Mouse (Mus musculus) Patski (cell line): ENCODE measurements around the gene Eaf1. TPM values are rescaled to one million over a fixed set of nuclear protein-coding genes. Genes with fewer than 3 reads are reported as not detected.
A peak's percentile ranks its signal among the peaks of the same experiment; 100 is the strongest.
"Not testable (repeated sequence)": the region's sequence is repeated elsewhere in the genome, so short reads cannot be mapped to it uniquely, and the experiment has no call there.

ENCODE experiments used
- ATAC-seq: fragments of 100-300 bp; one replicate; pipeline ENCODE4 v1.8.0; 2021
- CTCF ChIA-PET: fragments of 350-600 bp; sonication (Branson Sonifier 250); formaldehyde crosslinking; loops from one replicate; lab custom pipeline; 2022; ENCODE audit warnings: inconsistent platforms; lab: Charles Lee
- POLR2A ChIA-PET: fragments of 350-600 bp; sonication (Branson Sonifier 250); formaldehyde crosslinking; loops from one replicate; lab custom pipeline; 2022; ENCODE audit warnings: antibody characterized with exemption, inconsistent platforms; lab: Charles Lee
- DNase-seq: peaks from one replicate; pipeline ENCODE4 v3.0.0-alpha.2; 2011; ENCODE audit warnings: low read depth, low spot score
- H3K27me3 ChIP-seq: fragments of 371-371 bp; one replicate; pipeline ENCODE4 v1.5.1; 2021
- CTCF ChIP-seq: fragments of 100-300 bp; IDR thresholded peaks from one replicate; pipeline ENCODE4 v1.5.1; 2021
- in situ Hi-C: fragments of 300-500 bp; cut with MboI; formaldehyde crosslinking; loops from 3 replicates; pipeline ENCODE4 v1.11.1; 2018; ENCODE audit warnings: low pct_unique_long_range_greater_than_20kb, mixed read lengths
- polyA plus RNA-seq: library from polyadenylated mRNA; unstranded; gene quantifications from one replicate; pipeline ENCODE4 v1.2.3, GENCODE M21; 2021

The Eaf1 gene
- 45.2 TPM for polyA plus RNA-seq

GRCm38 (mm10) chr14:31494349-31494974, at the start of gene Eaf1:
Gene Eaf1, plus strand, starts transcription at chr14:31494399.
- CTCF ChIA-PET: interaction anchor here (1.3 kb wide), 1 partner anchor 10 kb away, joined by 3 read pairs; no protein-coding TSS in a partner anchor
- no peaks in the 10 kb centered on the region for H3K27me3 ChIP-seq
- POLR2A ChIA-PET: interaction anchor here (1.3 kb wide), 1 partner anchor 263 kb away, joined by 3 read pairs; no protein-coding TSS in a partner anchor
- TF ChIP-seq CTCF: no peak
- ATAC-seq: no peak
- DNase-seq: no peak
- in situ Hi-C loops: no loop called here

GRCm38 (mm10) chr14:31448994-31449393, 45.2 kb upstream of the Eaf1 start:
- CTCF ChIA-PET: interaction anchor here (1.0 to 6.6 kb wide), 4 partner anchors 9 to 84 kb away, joined by 3 to 26 read pairs (median 4); partner anchors contain the start of gene Sh3bp5
- POLR2A ChIA-PET: no interaction called here
- ATAC-seq (no peak), DNase-seq (no peak)
- no peak for TF ChIP-seq CTCF
- no peaks in the 10 kb centered on the region for H3K27me3 ChIP-seq
- in situ Hi-C loops: no loop called here

- POLR2A ChIA-PET, in situ Hi-C loops: not testable (repeated sequence)
Observed at GRCm38 (mm10) chr14:31453946-31454345, 40.3 kb upstream of the Eaf1 start.

GRCm38 (mm10) chr14:31454849-31455566, 39.2 kb upstream of the Eaf1 start:
- in situ Hi-C loops: no loop called here
- CTCF ChIA-PET: interaction anchor here (1.0 kb wide), 1 partner anchor 9 kb away, joined by 3 read pairs; no protein-coding TSS in a partner anchor
- H3K27me3 ChIP-seq: no peaks in the 10 kb centered on the region
- TF ChIP-seq CTCF: peak; percentile 33
- ATAC-seq (no peak), DNase-seq (no peak)
- POLR2A ChIA-PET: no interaction called here

More at GRCm38 (mm10) chr14:31453946-31454345, 40.3 kb upstream of the Eaf1 start:
- CTCF ChIA-PET, H3K27me3 ChIP-seq, ATAC-seq, DNase-seq: not testable (repeated sequence)

GRCm38 (mm10) chr14:31456064-31456721, 38.0 kb upstream of the Eaf1 start:
- CTCF ChIA-PET: no interaction called here
- no peak for ATAC-seq
- POLR2A ChIA-PET: no interaction called here
- no peaks in the 10 kb centered on the region for H3K27me3 ChIP-seq
- in situ Hi-C loops: no loop called here
- TF ChIP-seq CTCF: no peak
- DNase-seq: no peak

- no peak for TF ChIP-seq CTCF
- no peaks in the 10 kb centered on the region for H3K27me3 ChIP-seq
- POLR2A ChIA-PET: no interaction called here
- in situ Hi-C loops: no loop called here
- DNase-seq: no peak
- no peak for ATAC-seq
- CTCF ChIA-PET: interaction anchor here (1.1 kb wide), 1 partner anchor 9 kb away, joined by 3 read pairs; no protein-coding TSS in a partner anchor
Observed at GRCm38 (mm10) chr14:31458006-31458405, 36.2 kb upstream of the Eaf1 start.

- peak; percentile 42 for TF ChIP-seq CTCF
- not testable (repeated sequence) for DNase-seq, H3K27me3 ChIP-seq, ATAC-seq
- CTCF ChIA-PET: interaction anchor here (2.6 kb wide), 1 partner anchor 78 kb away, joined by 17 read pairs; no protein-coding TSS in a partner anchor
- in situ Hi-C loops: loop anchor here (5.0 kb wide), 1 partner anchor 75 kb away; no protein-coding TSS in a partner anchor
- POLR2A ChIA-PET: interaction anchor here (1.1 kb wide), 1 partner anchor 86 kb away, joined by 3 read pairs; no protein-coding TSS in a partner anchor
Observed at GRCm38 (mm10) chr14:31462226-31462625, 32.0 kb upstream of the Eaf1 start.

GRCm38 (mm10) chr14:31462886-31463285, 31.3 kb upstream of the Eaf1 start:
- DNase-seq (no peak), ATAC-seq (no peak)
- ChIA-PET CTCF (interaction anchor here (0.6 to 2.6 kb wide), 4 partner anchors 10 to 98 kb away, joined by 3 to 17 read pairs (median 4); no protein-coding TSS in a partner anchor), POLR2A (interaction anchor here (1.1 kb wide), 1 partner anchor 86 kb away, joined by 3 read pairs; no protein-coding TSS in a partner anchor)
- TF ChIP-seq CTCF: no peak
- in situ Hi-C loops: loop anchor here (5.0 kb wide), 1 partner anchor 76 kb away; no protein-coding TSS in a partner anchor
- no peaks in the 10 kb centered on the region for H3K27me3 ChIP-seq

- H3K27me3 ChIP-seq: no peaks in the 10 kb centered on the region
- in situ Hi-C loops: loop anchor here (5.0 kb wide), 1 partner anchor 77 kb away; no protein-coding TSS in a partner anchor
- no peak for DNase-seq
- ChIA-PET CTCF (interaction anchor here (0.8 to 2.6 kb wide), 7 partner anchors 8 to 101 kb away, joined by 3 to 17 read pairs (median 4); no protein-coding TSS in a partner anchor), POLR2A (interaction anchor here (0.7 kb wide), 1 partner anchor 30 kb away, joined by 4 read pairs; no protein-coding TSS in a partner anchor)
- peak; percentile 55 for TF ChIP-seq CTCF
- ATAC-seq: no peak
Observed at GRCm38 (mm10) chr14:31464176-31464575, 30.0 kb upstream of the Eaf1 start.

GRCm38 (mm10) chr14:31469711-31470110, 24.5 kb upstream of the Eaf1 start:
- in situ Hi-C loops: loop anchor here (5.0 kb wide), 1 partner anchor 197 kb away; no protein-coding TSS in a partner anchor
- H3K27me3 ChIP-seq: no peaks in the 10 kb centered on the region
- peak; percentile 47 for TF ChIP-seq CTCF
- CTCF ChIA-PET: interaction anchor here (1.3 to 2.6 kb wide), 3 partner anchors 84 to 106 kb away, joined by 3 to 9 read pairs (median 4); no protein-coding TSS in a partner anchor
- no peak for DNase-seq
- ATAC-seq: no peak
- POLR2A ChIA-PET: no interaction called here
